Mouse (Mus musculus) NIH3T3 (cell line): ENCODE data around the gene Coq2.

Experiments used
- DNase-seq: peaks from one replicate; pipeline ENCODE4 v3.0.0-alpha.2; 2012; ENCODE audit warnings: low read depth

The Coq2 gene

DNA sequence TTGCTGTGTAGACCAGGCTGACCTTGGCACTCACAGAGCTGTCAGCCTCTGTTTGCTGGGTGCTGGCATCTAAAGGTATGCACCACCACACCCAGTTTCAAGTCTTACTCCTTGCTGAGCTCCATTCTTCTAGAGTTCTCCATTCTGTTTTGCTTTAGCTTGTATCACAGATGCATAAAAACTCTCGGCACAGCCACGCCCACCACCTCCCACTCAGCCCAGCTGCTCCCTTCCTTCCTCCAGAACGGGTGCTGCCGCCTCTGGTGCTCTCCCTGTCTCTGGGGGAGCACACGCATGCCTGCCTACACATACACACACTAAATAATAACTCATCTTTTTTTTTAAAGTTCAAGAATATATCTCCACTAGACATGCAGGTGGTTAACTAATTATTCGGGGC is 16.5 kb downstream of the Coq2 start:
- DNase-seq = no peak

DNA sequence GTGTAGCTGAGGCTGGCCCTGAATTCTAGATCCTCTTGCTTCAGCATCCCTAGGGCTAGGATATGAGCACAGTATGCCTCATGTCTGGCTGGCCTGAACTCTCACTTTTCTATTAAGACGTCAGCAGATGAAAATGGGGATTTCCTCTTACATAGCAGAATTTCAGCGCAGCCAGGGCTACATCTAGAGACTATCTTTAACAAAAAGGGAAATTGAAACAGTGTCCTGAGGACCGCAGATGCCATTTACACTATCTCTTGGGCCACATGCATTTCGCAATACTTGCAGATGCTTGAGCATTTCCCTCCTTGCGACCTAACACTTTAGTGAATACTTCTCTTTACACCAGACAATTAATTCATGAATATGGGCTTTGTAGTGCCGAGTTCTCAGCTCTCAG is 18.6 kb downstream of the Coq2 start:
- DNase-seq = no peak

DNA sequence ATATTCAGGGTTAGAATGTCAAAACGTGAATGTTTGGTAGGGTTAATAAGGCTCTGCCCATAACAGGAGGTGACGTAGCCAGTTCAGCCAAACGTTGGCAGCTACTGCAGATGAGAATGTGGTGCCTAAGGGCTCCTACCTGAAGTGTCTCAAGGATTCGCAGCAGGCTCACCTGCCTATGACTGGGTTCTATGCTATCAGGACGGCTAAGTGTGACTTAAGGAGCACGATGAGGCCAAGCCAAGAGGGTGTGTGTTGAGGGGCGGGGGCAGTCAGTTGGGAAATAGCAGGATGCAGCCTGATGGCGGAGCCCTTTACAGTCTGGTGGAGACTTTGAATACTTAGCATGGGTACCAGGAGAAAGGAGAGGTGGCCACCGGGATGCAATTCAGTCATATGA is 22.6 kb downstream of the Coq2 start:
- no peak for DNase-seq

DNA sequence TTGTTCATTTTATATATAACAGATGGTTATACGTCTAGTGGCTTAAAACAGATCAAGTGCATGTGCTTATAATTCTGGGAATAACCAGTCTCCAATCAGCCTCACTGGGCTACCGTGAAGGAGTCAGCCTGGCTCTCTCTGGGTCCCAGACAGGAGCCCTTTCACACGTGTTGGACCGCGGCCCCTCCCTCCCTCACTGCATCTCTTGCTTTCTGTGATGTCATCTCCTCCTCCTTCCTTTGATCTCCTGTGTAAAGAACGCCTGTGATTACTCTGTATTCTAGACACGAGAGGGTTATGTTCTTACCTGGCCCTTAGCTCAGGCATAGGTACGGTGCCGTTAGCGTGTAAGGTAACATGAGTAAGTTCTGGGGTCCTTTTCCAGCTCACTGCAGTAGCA is 23.5 kb downstream of the Coq2 start:
- DNase-seq = no peak

- DNase-seq = no peak
These were observed 24.0 kb downstream of the Coq2 start for GRCm38 (mm10) chr5:100650969-100651368.

GRCm38 (mm10) chr5:100648546-100648945 is 26.4 kb downstream of the Coq2 start:
- no peak for DNase-seq

DNA sequence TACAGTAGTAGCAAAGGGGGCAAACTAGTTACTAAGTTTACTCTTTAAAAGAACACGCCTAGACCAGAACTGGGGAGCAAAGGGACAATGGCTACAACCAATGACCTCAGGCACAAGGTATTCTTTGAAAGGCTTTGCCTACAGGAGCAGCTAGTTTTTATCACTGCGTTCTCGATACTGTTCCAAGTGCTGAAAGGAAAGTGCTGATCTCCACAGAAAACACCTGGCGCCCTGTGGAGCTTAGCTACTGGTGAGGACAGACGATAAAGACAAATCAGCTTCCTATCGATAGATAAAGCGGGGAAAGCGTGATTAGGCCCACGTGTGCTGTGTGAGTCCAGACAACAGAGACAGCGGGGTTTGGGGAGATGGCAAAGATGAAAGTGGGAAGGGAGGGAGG is 26.9 kb downstream of the Coq2 start:
- DNase-seq = no peak

- DNase-seq = no peak
These were observed 28.4 kb downstream of the Coq2 start for GRCm38 (mm10) chr5:100646558-100646957.

GRCm38 (mm10) chr5:100643991-100644535 is 30.9 kb downstream of the Coq2 start:
- peak; percentile 38 for DNase-seq

DNA sequence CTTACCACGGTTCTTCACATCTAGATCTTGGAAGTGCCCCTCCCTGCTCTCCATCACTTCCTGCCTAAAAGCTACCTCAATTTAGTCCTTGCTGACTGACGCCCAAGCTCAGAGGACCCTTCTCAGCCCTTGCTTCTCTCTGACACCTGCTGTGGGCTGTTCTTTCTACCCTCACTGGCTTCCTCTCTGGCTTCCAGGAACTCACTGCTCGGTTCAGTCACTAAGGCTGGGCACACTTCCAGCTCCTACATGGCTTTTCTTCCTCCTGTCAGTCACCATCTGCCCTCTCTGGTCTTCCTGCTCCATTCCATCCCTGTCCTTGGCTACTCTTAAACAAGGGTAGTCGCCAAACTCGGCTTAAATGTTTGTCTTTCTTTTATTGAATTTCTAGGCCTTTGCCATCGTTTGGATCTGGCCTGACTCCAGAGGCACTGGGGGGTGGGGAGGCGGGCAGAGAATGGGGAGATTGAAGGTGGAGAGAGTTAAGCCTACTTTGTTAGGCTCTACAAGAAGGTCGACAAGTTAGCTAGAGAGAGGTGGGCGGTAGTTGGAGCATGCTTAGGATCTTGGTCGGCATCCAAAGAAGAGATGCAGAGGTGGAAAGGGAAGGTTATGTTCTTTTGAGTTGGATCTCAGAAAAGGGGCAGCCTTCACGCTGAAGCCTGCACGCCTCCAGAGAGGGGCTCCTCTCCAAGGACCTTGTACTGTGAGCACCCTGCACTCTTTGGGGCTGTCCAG is 31.5 kb downstream of the Coq2 start:
- peak; percentile 26 for DNase-seq

GRCm38 (mm10) chr5:100642316-100642715 is 32.6 kb downstream of the Coq2 start:
- no peak for DNase-seq

- DNase-seq = no peak
These were observed 36.5 kb downstream of the Coq2 start for GRCm38 (mm10) chr5:100638483-100638882.

DNA sequence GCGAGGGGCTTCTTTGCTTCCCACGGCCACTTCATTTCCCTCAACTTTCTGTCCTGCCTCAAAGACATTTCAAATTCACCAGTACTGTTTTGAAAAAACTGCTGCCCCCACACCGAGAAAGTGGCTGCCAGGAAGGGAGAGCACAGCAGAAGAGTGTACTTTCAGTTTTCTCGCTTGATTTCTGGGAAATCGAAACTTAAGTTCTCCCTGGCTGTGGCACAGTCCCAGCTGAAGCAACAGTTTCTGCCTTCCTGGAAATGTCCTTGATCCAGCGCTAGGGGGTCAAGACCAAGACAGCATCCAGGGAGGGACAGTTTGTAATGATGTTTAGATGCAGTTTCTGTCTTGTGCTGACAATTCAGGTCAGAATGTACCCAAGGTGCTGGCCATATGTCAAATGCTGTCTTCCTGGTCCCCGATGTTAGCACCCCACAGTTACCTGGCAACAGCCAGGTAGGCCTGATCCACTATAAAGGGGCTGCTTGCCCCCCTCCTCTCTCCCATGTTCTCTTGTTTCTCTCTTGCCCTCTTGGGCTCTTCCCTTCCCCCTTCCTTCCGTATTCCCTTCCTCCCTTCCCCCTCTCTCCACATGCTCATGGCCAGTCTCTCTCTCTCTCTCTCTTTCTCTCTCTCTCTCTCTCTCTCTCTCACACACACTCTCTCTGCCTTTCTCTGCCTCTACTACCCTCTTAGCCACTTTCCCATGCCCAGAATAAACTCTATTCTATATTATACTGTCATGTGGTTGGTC is 38.0 kb downstream of the Coq2 start:
- peak; percentile 76 for DNase-seq

GRCm38 (mm10) chr5:100635908-100636307 is 39.0 kb downstream of the Coq2 start:
- DNase-seq = no peak

DNA sequence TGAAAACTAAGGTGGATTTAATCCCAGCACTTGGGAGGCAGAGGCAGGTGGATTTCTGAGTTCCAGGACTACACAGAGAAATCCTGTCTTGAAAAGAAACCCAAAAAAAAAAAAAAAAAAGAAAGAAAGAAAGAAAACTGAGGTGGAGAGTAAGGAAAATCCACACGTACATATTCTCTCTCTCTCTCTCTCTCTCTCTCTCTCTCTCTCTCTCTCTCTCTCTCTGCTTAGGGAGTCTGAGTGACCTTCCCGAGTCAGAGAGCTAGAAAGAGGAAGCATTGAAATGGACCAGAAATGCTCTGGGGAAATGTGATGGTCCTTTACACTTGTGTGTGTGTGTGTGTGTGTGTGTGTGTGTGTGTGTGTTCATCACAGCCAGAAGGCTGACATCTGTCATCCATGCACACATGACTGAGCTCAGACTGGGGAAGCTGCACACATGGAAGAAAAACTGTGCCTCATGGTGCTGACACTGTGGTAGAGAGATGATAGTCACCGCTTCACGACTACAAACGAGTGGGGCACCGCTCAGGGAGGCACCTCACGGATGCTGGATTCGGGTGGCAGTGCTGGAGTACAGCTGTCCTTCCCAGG is 40.0 kb downstream of the Coq2 start:
- DNase-seq = no peak

DNA sequence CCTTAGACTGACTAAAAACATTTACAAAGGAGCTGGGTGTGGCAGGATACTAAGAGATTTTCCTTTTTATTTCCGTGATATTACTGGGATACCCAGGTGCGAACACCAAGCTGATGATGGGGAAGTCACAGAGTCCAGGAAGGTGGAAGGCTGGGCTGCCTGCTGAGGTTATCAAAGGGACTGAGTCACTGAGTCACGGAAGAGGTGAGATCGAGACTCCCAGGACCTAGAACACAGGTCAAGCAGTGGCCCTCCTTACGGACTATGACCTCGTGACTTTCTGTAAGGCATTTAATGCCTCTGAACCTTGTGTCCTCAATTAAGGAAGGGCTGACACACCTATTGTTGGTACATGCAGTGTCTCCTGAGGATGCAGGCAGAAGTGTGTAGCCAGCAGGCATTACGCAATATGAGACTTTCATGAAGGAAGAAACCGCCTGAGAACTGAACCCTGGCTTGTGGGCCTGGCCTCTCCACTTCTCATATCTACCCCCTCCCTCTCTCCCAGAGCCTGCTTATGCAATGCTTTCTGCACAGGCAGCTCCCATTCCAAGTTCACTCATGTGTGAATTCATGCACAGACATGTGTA is 42.3 kb downstream of the Coq2 start:
- peak; percentile 76 for DNase-seq

- DNase-seq = no peak
These were observed 46.1 kb downstream of the Coq2 start for GRCm38 (mm10) chr5:100628807-100629206.

- no peak for DNase-seq
These were observed 48.4 kb downstream of the Coq2 start for GRCm38 (mm10) chr5:100626526-100626925.

- no peak for DNase-seq
These were observed 50.1 kb downstream of the Coq2 start for GRCm38 (mm10) chr5:100624743-100625360.

GRCm38 (mm10) chr5:100622509-100623163 is 52.3 kb downstream of the Coq2 start:
- DNase-seq = peak; percentile 85

GRCm38 (mm10) chr5:100621876-100622508 is 52.9 kb downstream of the Coq2 start:
- peak; percentile 57 for DNase-seq
